Mouse (Mus musculus) hindlimb bud, embryonic 11.5 days (tissue): ENCODE results near the gene Raver2.

Source experiments
- DNase-seq: peaks from one replicate; pipeline ENCODE4 v3.0.0-alpha.2; 2012; ENCODE audit warnings: low read depth, low spot score; ENCODE audit errors: extremely low spot score

Gene Raver2

DNA sequence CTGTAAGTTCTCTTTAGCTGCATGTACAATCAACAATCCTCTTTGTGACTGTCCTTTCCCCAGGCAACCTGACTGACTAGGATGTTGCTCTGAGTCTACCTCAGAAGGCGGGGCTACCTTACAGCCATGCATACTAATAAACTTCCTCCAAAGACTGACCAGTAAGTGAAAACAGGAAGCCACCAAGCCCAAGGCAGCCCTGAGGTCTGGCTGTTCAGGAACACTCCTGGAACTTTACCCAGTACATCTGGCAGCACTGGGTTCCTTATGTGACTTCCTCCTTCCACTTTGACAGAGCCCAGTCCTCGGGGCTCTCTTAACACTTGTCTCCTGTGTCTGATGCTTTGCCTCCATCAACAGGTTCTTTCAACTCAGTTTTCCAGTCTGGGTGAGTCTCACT is 104.0 kb downstream of the Raver2 start:
- no peak for DNase-seq

- no peak for DNase-seq
Measured at GRCm38 (mm10) chr4:101174916-101175625, 106.3 kb downstream of the Raver2 start.

- no peak for DNase-seq
Measured at GRCm38 (mm10) chr4:101176123-101176522, 107.3 kb downstream of the Raver2 start.

DNA sequence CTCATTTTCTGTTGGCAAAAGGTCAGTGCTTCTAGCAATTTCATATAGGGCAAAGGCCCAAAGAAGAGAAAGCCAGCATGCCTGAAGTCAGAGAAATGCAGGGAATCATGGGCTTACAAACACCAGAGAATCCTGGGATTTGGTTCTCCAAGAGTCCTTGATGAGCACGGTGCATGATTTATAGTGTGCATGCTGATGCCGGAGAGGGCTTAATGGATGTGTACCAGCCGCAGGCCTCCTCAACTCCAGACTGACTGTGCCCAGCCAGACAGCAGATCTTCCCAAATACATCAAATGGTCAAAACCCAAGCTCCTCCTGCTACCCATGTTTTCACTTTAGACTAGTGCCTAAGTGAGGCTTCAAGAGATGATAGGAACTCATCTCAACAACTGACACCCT is 109.0 kb downstream of the Raver2 start:
- no peak for DNase-seq

- DNase-seq, result no peak
Measured at GRCm38 (mm10) chr4:101179076-101179475, 110.3 kb downstream of the Raver2 start.

- no peak for DNase-seq
Measured at GRCm38 (mm10) chr4:101179836-101180235, 111.1 kb downstream of the Raver2 start.

DNA sequence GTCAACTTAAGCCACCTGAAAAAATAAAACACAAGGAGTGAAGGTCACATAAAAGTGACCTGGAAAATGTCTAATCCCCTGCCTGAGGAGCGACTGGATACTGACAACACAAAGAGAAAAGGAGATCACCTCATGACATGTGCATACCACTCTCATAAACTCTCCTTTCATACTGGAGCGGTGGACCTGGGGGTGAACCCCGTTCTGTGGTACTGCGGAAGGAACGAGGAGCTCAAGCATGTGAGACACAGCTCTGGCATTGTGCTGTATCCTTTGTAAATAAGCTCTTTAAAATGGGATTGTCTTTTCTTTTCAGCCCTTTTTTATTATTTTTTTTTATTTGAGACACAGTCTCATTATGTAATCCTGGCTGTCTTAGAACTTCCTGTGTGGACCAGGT is 111.9 kb downstream of the Raver2 start:
- no peak for DNase-seq

DNA sequence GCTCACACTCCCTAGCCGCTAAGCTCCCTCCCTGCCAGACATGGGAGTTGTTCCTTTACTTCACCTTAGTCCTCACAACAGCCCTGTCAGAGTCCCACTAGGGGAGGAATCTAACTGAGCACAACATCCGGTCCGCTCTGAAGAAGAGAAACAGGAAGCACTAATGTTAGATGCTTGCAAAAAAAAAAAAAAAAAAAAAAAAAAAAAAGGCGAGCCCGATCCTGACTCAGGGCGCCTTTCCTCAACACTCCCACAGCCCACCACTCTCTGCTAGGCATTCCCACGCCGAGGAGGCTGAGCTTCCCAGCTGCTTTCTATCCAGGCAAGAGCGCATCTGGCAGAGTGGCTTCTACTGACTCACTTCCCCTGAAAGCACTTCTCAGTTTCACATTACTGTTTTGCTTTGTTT is 113.8 kb downstream of the Raver2 start:
- DNase-seq, result no peak

DNA sequence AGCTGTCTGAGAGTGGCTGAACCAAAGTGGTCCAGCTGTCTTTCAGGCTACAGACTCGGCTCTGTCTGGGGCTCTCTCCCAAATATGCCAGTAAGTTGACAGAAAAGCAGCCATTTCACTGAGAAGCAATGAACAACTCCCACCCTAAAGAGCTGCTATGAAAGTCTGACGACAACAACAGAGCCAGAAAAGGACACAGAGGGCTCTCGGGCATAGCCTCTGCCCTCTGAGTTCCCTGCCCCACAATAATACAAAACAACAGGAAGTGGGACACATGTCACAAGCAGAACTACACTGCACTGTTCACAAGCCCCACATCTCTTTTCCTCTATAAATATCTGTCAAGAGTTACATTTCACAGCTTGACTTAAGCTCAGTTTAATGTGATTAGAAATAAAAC is 116.4 kb downstream of the Raver2 start:
- no peak for DNase-seq

DNA sequence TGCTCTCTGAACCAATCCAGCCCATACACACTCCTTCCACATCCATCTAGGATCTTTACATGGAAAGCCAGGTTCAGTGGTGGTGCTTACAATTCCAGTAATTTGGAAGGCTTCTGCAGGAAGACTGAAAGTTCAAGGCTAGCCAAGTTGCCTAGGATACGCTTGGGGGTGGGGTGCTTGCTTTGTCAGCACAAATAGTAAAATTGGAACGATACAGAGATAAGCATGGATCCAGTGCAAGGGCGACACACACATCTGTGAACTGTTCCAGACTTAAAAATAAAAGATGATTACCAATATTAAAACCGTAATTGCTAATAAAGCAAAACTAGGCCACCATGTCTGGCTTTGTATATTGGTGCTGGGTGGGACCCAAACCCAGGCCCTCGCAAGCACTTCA is 117.8 kb downstream of the Raver2 start:
- DNase-seq, result no peak

DNA sequence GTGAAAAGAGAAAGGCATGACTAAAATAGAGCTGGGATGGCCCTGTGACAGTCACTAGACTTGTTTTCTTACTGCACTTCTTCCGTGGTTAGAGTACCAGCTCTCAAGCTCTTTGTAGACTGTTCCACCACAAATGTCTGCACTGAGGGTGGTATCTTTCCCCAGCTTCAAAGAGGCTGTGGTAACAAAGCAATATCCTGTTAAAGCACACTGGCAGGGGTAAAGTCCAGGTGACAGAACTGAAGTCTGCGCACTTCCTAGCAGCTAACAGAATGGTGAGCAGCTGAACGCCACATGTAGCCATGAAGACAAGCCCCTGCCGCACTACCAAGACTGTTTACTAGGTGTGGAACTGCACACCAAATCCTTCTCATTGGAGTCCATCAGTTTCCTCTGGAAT is 118.6 kb downstream of the Raver2 start:
- DNase-seq, result no peak

DNA sequence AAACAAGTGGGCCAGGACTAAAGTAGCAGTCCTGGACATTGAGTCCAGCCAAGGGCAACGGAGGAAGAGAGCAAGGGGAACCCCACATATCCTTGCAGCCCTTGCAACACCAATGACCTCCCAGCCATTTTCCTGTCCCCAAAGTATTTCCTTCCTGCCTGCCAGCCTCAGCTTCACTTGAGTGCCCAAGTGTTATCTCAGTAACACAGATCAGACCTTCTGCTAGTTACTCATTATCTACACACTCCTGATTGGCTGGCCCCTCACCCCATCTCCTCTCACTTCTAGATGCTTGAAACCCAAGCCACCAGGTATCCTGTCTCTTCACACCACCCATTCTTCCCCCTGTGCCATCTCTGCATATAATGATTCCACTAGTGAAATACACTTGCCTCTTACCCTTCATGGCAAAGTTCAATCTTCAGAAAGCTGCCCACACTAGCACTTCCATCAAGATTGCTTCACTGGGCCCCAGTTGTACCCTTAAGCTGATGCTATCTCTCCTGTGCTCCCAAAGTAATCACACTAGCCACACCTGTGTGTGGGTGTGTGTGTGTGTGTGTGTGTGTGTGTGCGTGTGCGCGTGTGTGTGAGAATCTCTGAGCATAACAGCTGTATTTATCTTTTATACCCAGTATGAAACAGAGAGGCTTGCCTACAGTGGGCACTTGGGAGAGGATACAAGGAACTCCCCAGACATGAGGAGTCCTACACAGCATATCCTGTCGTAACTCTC is 123.6 kb downstream of the Raver2 start:
- DNase-seq, result no peak

DNA sequence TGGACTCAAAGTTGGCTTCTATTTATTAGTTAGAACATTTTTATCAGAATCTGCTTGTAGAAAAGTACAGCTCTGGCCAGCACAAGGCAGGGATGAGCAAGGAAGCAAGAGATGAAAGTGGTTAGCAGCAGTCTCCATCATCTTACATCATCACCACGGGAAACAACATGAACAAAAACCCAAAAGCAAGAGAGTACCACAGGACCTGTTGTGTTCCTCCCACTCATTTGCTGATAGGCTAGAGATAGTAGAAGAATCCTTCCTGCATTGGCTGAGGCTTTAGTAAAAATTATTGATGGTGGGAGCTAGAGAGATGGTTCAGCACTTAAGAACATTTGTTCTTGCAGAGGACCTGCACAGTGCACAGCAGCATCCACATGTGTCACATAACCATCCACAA is 125.4 kb downstream of the Raver2 start:
- no peak for DNase-seq

- DNase-seq, result no peak
Measured at GRCm38 (mm10) chr4:101196407-101196806, 127.6 kb downstream of the Raver2 start.

GRCm38 (mm10) chr4:101197421-101198170 is 128.8 kb downstream of the Raver2 start:
- no peak for DNase-seq

DNA sequence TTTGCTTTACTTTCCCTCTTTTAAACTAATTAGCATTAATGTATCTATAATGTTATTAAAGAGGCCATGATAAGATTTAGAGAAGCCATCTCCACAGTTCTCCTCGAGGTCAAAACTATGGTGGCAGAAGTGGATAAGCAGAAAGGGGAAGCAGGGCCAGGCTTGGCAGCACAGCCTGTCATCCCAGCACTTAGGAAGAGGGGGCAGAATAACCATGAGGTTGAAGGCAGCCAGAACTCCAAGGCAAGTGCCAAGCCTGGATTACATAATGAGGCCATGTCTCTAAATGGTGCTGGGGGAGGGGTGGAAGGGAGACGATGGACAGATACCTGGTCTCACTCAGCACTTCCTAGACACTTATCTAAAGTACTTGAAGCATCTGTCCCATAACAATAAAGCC is 129.6 kb downstream of the Raver2 start:
- no peak for DNase-seq

DNA sequence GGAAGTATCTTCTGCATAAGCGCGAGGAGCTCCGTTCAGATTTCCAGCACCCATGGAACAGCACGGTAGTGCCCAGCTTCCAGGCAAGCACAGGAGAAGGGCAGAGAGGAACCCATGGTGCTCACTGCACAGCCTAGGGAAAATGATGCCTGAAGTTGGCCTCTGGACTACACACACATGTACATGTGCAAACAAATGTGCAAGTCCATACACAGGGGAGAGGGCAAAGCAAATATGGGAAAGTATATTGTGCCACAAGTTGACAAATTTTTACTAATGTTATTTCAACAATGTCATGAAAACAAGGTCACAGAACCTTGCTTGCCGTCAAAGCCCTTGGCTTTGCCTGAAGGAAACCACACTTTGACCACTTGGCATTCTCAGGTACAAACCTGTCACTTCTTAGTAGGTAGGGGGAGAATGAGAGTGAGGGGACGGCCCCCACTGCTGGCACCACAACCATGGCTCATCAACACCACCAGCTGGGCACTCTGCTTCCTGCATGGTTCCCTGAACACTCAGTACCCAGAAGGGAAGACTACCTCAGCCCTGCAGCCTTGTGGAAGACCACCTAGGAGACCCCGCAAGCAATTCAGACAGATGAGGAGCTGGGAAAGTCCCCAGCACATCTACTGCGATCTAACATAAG is 130.8 kb downstream of the Raver2 start:
- DNase-seq, result no peak
